Mouse (Mus musculus) spleen, adult 2 months (tissue): ENCODE data around the gene Dhx34.

Experiments
- CTCF ChIP-seq: fragments of 200-500 bp; IDR thresholded peaks from 2 replicates; pipeline ENCODE4 v1.5.1; 2011; ENCODE audit warnings: mild to moderate bottlenecking, inconsistent platforms; ENCODE audit not compliant: insufficient read depth, insufficient read length, insufficient replicate concordance; ENCODE audit errors: extremely low read depth
- POLR2A ChIP-seq: fragments of 200-500 bp; IDR thresholded peaks from 2 replicates; pipeline ENCODE4 v1.6.1; 2011; ENCODE audit warnings: low read depth, low read length, inconsistent platforms

DNA sequence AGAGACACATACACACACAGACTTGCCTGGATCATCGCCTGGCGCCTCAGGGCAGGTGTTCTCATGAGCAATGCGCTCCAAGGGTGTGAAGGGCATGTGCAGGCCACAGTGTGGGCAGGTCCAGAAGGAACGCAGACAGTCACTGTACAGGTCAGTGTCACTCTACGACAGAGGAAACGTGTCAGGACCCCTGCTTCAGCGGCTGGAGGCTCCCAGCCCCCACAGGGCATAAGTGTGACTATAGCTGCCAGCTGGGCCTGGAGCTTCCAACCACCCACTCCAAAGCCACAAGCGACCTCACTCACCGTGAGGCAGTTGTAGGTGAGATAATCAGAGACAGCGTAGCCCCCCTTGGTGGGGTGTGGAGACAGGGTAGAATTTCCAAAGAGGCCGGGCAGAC is 23.3 kb downstream of the Dhx34 start:
- TF ChIP-seq POLR2A (no peak), CTCF (no peak)
